Mouse (Mus musculus) ES-E14 (cell line): Measurements from ENCODE around the gene Prkcd. TPM values are rescaled to one million over a fixed set of nuclear protein-coding genes. Genes with fewer than 3 reads are reported as not detected.
"Not testable (repeated sequence)": the region's sequence is repeated elsewhere in the genome, so short reads cannot be mapped to it uniquely, and the experiment has no call there.

Source experiments
- DNase-seq: peaks from one replicate; pipeline ENCODE4 v3.0.0-alpha.2; 2013; ENCODE audit warnings: low read depth, low spot score
- H3K27ac ChIP-seq: 2 replicates; pipeline ENCODE4 v1.5.1; 2012; ENCODE audit warnings: low read depth, mild to moderate bottlenecking, low read length, moderate library complexity, mixed read lengths; ENCODE audit not compliant: poor library complexity, insufficient read depth, severe bottlenecking
- H3K36me3 ChIP-seq: 2 replicates; pipeline ENCODE4 v1.6.1; 2012; ENCODE audit warnings: mild to moderate bottlenecking, low read length, moderate library complexity, mixed read lengths; ENCODE audit not compliant: control insufficient read depth, poor library complexity, insufficient read depth, severe bottlenecking
- H3K4me1 ChIP-seq, 2 experiments: fragments of 150-350 bp in 1 of 2; sonication (generic) in 1 of 2; 2 replicates each; pipeline ENCODE4 v1.6.1; 2012; ENCODE audit warnings: low read length in 2 of 2, mild to moderate bottlenecking in 1 of 2, mixed read lengths in 1 of 2; ENCODE audit not compliant: control insufficient read depth in 2 of 2, insufficient read depth in 2 of 2, poor library complexity in 1 of 2
- H3K4me3 ChIP-seq, 2 experiments: fragments of 150-350 bp in 1 of 2; sonication (generic) in 1 of 2; 2 replicates each; pipeline ENCODE4 v1.5.1; 2012; ENCODE audit warnings: low read length in 2 of 2, low read depth in 1 of 2, mild to moderate bottlenecking in 1 of 2, mixed read lengths in 1 of 2; ENCODE audit not compliant: insufficient read depth in 1 of 2, poor library complexity in 1 of 2, severe bottlenecking in 1 of 2
- H3K9ac ChIP-seq: 2 replicates; pipeline ENCODE4 v1.6.1; 2012; ENCODE audit warnings: low read depth, mild to moderate bottlenecking, low read length, mixed read lengths; ENCODE audit not compliant: poor library complexity, insufficient read depth, severe bottlenecking
- H3K9me3 ChIP-seq: fragments of 150-350 bp; sonication (generic); 2 replicates; pipeline ENCODE4 v1.6.1; 2012; ENCODE audit warnings: low read depth, mild to moderate bottlenecking, low read length; ENCODE audit not compliant: control insufficient read depth, insufficient read depth
- CHD2 ChIP-seq: IDR thresholded peaks from 2 replicates; pipeline ENCODE4 v1.6.1; 2014; ENCODE audit warnings: mild to moderate bottlenecking, low read depth, low read length, inconsistent platforms
- HCFC1 ChIP-seq: IDR thresholded peaks from 2 replicates; pipeline ENCODE4 v1.6.1; 2012; ENCODE audit warnings: low read length, inconsistent platforms, borderline replicate concordance; ENCODE audit not compliant: insufficient read depth
- MAFK ChIP-seq: IDR thresholded peaks from 2 replicates; pipeline ENCODE4 v1.6.1; 2014; ENCODE audit warnings: mild to moderate bottlenecking, low read depth, low read length, inconsistent platforms; ENCODE audit not compliant: insufficient read depth
- ZC3H11A ChIP-seq: IDR thresholded peaks from 2 replicates; pipeline ENCODE4 v1.6.1; 2012; ENCODE audit warnings: low read depth, mild to moderate bottlenecking, inconsistent platforms, low read length, borderline replicate concordance
- ZNF384 ChIP-seq: IDR thresholded peaks from 2 replicates; pipeline ENCODE4 v1.6.1; 2012; ENCODE audit warnings: low read depth, low read length, inconsistent platforms
- in situ Hi-C, 2 experiments: fragments of 600-800 bp; cut with MboI; formaldehyde crosslinking; loops; one replicate each; pipeline ENCODE4 v1.15.1; 2025; ENCODE audit warnings: low sequenced_read_pairs in 2 of 2, inconsistent platforms in 1 of 2; ENCODE audit not compliant: unreplicated experiment in 2 of 2
- total RNA-seq: library from RNA; depleted of rRNA; stranded (reverse); fragments of 300-350 nt; gene quantifications from 2 replicates; pipeline ENCODE4 v1.2.3, GENCODE M21; 2012

The Prkcd gene
- total RNA-seq, 1 experiment: 43.8 TPM

DNA sequence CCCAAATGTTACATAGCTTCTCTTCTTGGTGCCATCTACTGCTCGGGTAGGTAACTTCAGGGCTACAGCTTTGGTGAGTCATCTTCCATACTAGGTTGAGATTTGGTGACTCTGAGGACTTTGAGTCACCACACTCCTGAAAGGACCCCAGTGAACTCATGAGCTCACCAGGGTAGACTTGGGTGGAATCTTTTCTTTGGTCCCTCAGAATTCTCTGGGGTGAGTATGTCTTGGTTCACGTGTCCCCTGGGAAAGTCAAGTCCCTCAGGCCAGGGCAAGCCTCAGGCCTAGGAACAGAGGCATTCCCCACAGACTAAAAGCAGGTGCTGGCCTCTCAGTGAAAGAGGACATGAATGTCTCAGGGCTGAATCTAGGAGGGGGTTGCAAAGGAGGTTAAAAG, 41.9 kb downstream of the Prkcd start:
- in situ Hi-C loops: no loop called here
- H3K4me1 ChIP-seq: peaks cover 6 to 19% of the 10 kb centered on the region in 2 experiments
- H3K36me3 ChIP-seq: no peaks in the 10 kb centered on the region
- H3K9me3 ChIP-seq: no peaks in the 10 kb centered on the region
- TF ChIP-seq ZC3H11A: no peak
- TF ChIP-seq HCFC1: no peak
- TF ChIP-seq CHD2: no peak
- H3K9ac ChIP-seq: peak overlapping the region; percentile 15; the same call in 1 of the 2 replicates
- peak overlapping the region; percentile 44; the same call in 1 of the 2 replicates for H3K27ac ChIP-seq
- no peak for DNase-seq
- no peak overlapping the region for H3K4me3 ChIP-seq

DNA sequence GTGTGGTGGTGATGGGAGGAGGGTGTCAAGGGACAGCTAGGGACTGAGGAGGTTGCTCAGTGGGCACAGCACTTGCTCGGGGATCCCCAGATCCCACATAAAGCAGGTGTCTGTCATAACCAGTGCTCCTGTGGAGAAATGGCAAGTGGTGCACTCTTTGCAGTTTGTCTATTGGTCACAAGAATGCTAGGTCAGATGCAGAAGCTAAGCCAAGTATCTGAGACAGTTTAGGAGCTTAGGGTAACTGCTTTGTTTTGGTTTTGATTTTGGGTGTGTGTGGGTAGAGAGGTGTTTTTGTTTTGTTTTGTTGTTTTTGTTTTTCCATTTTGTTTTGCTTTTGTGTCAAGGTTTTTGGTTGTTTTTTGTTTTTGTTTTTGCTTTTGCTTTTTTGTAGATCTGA, 44.8 kb downstream of the Prkcd start:
- no peak for TF ChIP-seq MAFK
- TF ChIP-seq HCFC1: no peak
- no peak for TF ChIP-seq ZC3H11A
- no peak for TF ChIP-seq CHD2
- no peak for TF ChIP-seq ZNF384
- Histone ChIP-seq H3K9me3 (no peaks in the 10 kb centered on the region), H3K4me1 (peaks cover 6 to 17% of the 10 kb centered on the region in 2 experiments), H3K36me3 (no peaks in the 10 kb centered on the region), H3K9ac (no peak overlapping the region), H3K4me3 (no peak overlapping the region), H3K27ac (no peak overlapping the region; the same call in 1 of the 2 replicates)
- in situ Hi-C loops: no loop called here
- DNase-seq: no peak

DNA sequence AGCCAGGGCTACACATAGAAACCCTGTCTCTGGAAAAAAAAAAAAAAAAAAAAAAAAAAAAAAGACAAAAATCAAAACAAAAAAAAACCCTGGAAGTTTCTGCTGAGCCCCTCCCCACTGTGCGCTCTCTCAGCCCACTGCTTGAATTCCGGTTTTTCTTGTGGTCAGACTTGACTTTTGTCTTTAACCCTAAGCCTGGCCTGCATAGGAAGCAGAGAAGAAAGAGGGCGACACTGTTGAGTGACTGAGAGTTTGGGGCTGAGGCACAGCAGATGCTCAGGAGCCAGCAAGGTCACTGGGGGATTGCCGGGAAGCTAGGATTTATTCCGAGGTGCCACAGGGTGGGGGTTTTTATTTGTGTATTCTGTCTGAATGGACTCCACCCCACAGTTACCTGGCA, 46.1 kb downstream of the Prkcd start:
- in situ Hi-C loops: no loop called here
- Histone ChIP-seq H3K36me3 (peaks cover 12% of the 10 kb centered on the region), H3K4me1 (peaks cover 3 to 25% of the 10 kb centered on the region in 2 experiments), H3K9ac (peak overlapping the region; percentile 42; the same call in 1 of the 2 replicates), H3K9me3 (no peaks in the 10 kb centered on the region), H3K4me3 (no peak overlapping the region), H3K27ac (peak overlapping the region; percentile 88)
- DNase-seq: peak; percentile 48
- TF ChIP-seq ZC3H11A (no peak), CHD2 (no peak), MAFK (no peak), ZNF384 (peak; percentile 91), HCFC1 (no peak)

- H3K27ac ChIP-seq: peak overlapping the region; percentile 88; the same call in 1 of the 2 replicates
- in situ Hi-C loops: no loop called here
These were observed 46.8 kb downstream of the Prkcd start for GRCm38 (mm10) chr14:30579180-30579579.

DNA sequence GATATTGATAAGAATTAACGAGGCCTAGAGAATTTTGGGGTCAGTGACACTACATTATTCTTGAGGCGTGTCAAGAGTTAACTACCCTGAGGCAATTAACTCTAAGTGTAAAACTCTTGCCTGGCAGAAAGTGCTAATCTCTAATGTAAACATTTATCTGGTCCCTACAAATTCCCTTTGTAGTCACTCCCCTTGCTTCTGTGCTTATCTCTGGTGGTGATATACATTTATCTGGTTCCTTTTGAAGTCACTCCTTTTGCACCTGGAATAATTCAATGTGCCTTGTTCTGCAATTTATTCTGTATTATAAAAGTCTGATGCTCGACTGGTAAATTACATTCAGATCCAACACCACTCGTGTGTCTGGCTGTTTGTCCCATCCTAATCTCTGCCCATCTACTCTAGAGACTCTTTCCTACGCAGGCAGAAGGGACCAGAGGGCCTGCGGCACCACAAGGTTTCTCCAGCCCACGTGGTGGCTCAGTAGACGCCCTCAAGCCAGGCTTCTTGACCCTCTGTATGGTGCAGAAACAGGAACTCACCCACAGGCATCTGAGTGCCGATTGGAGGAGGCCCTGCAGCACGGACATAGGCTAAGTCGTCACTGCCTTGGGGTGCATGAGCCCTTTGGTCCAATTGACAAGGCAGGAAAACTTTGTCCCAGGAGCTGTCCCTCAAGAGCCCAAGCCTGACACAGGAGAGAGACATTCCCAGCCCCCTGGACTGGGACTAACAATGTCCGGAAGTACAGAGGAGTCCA, 48.5 kb downstream of the Prkcd start:
- H3K27ac ChIP-seq, DNase-seq, H3K9ac ChIP-seq, H3K9me3 ChIP-seq, H3K4me3 ChIP-seq, in situ Hi-C loops: not testable (repeated sequence)
- peaks cover 0 to 25% of the 10 kb centered on the region in 2 experiments; a peak in 3 of 4 replicates for H3K4me1 ChIP-seq
- peaks cover 30% of the 10 kb centered on the region for H3K36me3 ChIP-seq

More at GRCm38 (mm10) chr14:30579180-30579579, 46.8 kb downstream of the Prkcd start:
- Histone ChIP-seq H3K4me3 (no peak overlapping the region), H3K9me3 (no peaks in the 10 kb centered on the region), H3K36me3 (peaks cover 15% of the 10 kb centered on the region), H3K4me1 (peaks cover 0 to 22% of the 10 kb centered on the region in 2 experiments; a peak in 3 of 4 replicates), H3K9ac (no peak overlapping the region)
- no peak for DNase-seq
- no peak for TF ChIP-seq ZNF384
- no peak for TF ChIP-seq HCFC1
- no peak for TF ChIP-seq ZC3H11A
- TF ChIP-seq MAFK: no peak
- TF ChIP-seq CHD2: no peak
